Mouse (Mus musculus): Measurements from ENCODE around the gene Gm9918.
"Not testable (repeated sequence)": the region's sequence is repeated elsewhere in the genome, so short reads cannot be mapped to it uniquely, and the experiment has no call there.

Gm9918 gene

GRCm38 (mm10) chr15:102270274-102270960, at the start of gene Gm9918:
Gene Gm9918 (plus strand): TSS chr15:102270563.
- DNase-seq, result no peak

DNA sequence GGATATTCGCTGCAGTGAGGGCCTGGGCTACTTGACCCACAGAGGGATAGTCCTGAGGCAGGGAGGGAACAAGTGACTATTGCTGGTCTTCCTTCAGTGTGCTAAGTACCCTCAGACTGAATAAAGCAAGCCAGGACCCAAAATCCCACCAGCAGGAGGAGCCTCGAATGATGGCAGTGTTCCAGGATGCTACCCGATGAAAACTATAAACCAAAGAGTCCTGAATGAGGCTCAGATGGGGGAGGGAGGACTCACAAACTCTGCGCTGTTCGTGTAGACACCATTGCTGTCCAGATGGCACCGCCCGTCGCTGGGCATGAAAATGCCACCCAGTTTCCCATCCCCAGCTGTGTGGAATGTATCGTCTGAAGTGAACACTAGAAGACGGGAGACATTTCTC, 48.0 kb upstream of the Gm9918 start:
- DNase-seq, result no peak

GRCm38 (mm10) chr15:102224186-102224991, 46.0 kb upstream of the Gm9918 start:
- DNase-seq, result peak; percentile 80 to 86

GRCm38 (mm10) chr15:102224992-102225617, 45.3 kb upstream of the Gm9918 start:
- peak in 1 of 2 experiments; percentile 41 for DNase-seq

DNA sequence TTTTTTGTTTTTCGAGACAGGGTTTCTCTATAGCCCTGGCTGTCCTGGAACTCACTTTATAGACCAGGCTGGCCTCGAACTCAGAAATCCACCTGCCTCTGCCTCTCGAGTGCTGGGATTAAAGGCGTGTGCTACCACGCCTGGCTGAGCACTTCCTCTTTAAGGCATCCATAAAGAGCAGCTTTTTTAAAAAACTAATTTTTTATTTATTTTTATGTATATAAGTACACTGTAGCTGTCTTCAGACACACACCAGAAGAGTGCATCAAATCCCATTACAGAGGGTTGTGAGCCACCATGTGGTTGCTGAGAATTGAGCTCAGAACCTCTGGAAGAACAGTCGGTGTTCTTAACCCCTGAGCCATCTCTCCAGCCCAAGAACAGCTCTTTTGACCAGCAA, 44.7 kb upstream of the Gm9918 start:
- not testable (repeated sequence) for DNase-seq

DNA sequence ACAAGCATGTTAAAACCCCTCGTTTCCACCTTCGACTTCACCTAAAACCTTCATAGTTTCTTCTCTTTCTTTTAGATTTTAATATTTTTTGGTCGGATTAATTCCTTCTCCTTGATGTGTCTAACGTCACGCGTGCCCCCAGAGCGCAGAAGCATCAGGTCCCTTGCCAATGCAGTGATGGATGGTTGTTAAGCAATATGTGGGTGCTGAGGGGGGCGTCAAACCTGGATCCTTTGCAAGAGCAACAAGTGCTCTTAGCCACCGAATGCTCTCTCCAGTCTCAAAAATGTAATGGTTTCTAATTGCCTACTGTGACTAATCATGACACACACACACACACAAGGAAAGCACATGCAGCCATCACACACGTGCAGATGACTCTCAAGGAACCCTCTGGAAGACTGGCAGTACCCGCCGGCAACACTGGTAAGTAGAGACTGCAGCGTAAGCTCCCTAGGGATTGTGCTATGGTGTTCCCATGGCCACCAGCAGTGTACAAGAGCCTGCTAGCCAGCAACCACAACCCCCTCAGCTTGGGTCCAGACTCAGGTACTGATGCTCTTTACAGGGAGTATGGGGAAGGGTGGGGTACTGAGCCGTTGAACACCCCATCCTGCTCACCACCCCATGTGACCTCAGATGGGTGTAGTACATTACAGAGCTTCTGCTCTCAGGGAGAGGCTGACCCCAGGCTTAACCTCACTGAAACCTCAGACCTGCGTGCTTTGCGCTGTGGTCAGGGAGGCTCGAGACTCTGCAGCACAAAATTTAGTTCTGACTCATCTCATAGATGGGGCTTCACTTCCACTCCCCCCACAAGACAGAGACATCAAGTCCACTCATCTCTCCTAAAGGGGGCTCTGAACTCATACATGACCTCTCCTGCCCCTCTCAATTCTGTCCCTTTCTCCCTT, 39.7 kb upstream of the Gm9918 start:
- DNase-seq, result no peak

GRCm38 (mm10) chr15:102231748-102232147, 38.6 kb upstream of the Gm9918 start, which contains the start of gene Itgb7:
Gene Itgb7 (minus strand): TSS chr15:102231944.
- DNase-seq, result peak in 1 of 2 experiments; percentile 58

- no peak for DNase-seq
Measured at GRCm38 (mm10) chr15:102232764-102233163, 37.6 kb upstream of the Gm9918 start.

GRCm38 (mm10) chr15:102233896-102234295, 36.5 kb upstream of the Gm9918 start:
- DNase-seq, result peak in 1 of 2 experiments; percentile 29

- DNase-seq, result peak; percentile 65 to 72
Measured at GRCm38 (mm10) chr15:102235371-102236027, 34.9 kb upstream of the Gm9918 start.

GRCm38 (mm10) chr15:102238543-102239259, 31.7 kb upstream of the Gm9918 start:
- no peak for DNase-seq

GRCm38 (mm10) chr15:102239260-102239590, 31.1 kb upstream of the Gm9918 start:
- DNase-seq, result peak; percentile 73 to 82

- no peak for DNase-seq
Measured at GRCm38 (mm10) chr15:102239851-102240250, 30.5 kb upstream of the Gm9918 start.

DNA sequence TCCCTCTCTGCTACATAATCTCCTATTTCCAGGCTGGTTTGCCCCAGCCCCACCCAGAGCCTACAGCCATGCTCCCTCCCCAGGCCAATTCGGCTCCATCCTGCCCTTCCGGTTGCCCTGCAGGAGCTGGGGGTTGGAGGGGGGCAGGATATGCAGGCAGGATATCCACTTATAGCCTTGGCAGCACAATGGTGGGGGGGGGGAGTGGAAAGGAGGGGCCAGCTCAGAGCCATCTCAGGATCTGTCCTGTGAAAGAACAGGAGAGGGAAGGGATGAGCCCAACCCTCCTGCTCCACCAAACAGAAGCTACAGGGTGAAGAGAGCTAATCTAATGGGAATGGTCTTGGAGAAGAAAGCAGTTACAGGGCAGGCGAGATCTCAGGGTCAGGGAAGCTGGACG, 29.8 kb upstream of the Gm9918 start:
- peak; percentile 71 to 77 for DNase-seq

- no peak for DNase-seq
Measured at GRCm38 (mm10) chr15:102242404-102243228, 27.7 kb upstream of the Gm9918 start.

GRCm38 (mm10) chr15:102243229-102244190, 26.9 kb upstream of the Gm9918 start:
- DNase-seq, result peak; percentile 93 to 96

DNA sequence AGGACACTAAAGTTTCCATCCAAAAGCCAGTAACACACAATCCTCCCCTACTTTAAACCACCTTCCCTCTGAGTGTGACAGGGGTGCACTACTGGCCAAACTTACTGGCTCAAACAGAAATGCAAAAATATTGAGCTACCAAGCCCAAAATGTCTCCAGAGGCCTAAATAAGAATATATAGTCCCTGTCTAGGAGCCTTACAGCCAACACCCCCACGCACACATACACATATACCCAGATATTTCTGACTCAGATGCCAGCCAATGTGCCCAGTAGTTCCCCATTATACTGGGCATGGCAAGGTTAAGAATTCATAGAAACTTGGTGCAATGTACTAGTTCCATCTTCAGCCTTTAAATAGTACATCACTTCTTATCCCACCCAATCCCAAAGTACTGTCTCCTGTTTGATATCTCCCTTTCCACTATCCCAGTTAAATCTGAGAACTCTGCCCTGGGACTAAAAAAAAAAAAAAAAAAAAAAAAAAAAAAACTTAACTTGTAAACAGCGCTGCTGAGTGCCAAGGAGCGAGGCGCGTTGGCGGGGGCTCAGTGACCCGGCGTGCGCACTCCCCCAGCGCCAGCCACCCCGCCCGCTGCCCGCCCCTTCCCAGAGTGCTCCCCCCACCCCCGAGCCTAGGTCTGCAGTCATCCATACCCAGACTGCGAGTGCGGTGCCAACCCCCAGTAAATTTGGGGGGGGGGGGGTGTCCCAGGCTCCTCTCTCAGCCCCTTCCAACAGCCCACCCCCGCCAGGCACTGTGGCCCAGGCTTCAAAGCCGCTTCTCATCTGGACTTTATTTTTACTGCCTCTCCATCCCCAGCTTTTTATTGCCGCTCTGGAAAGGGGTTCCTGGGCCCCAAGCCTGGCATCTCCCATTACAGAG, 25.8 kb upstream of the Gm9918 start:
- no peak for DNase-seq

GRCm38 (mm10) chr15:102245461-102245881, 24.9 kb upstream of the Gm9918 start:
- no peak for DNase-seq

All from lung, adult 18-20 months (tissue).